Mouse (Mus musculus) megakaryocyte, embryonic 14.5 days (primary cell): ENCODE measurements around the gene Hcn2. TPM values are rescaled to one million over a fixed set of nuclear protein-coding genes. Genes with fewer than 3 reads are reported as not detected.
A peak's percentile ranks its signal among the peaks of the same experiment; 100 is the strongest.

Experiments
- H3K27me3 ChIP-seq: replicated peaks from 2 replicates; pipeline ENCODE3; 2012; ENCODE audit warnings: inconsistent platforms
- H3K36me3 ChIP-seq: replicated peaks from 2 replicates; pipeline ENCODE3; 2012; ENCODE audit warnings: low read length, inconsistent platforms, mixed read lengths
- H3K4me1 ChIP-seq: 2 replicates; pipeline ENCODE4 v1.6.1; 2012; ENCODE audit warnings: inconsistent platforms
- H3K4me3 ChIP-seq: replicated peaks from 2 replicates; pipeline ENCODE3; 2012; ENCODE audit warnings: moderate library complexity, mild to moderate bottlenecking, inconsistent platforms
- H3K9me3 ChIP-seq: 2 replicates; pipeline ENCODE4 v1.6.1; 2012; ENCODE audit warnings: inconsistent platforms
- FLI1 ChIP-seq: IDR thresholded peaks from 2 replicates; pipeline ENCODE4 v1.6.1; 2012; ENCODE audit warnings: low read length, inconsistent platforms, mixed read lengths
- GATA1 ChIP-seq: IDR thresholded peaks from 3 replicates; pipeline ENCODE4 v1.6.1; 2012; ENCODE audit warnings: mixed read lengths, low read length, inconsistent platforms, borderline replicate concordance
- polyA plus RNA-seq: library from polyadenylated mRNA; stranded (reverse); fragments of >175 nt; gene quantifications from 2 replicates; pipeline ENCODE4 v1.2.3, GENCODE M21; 2012; ENCODE audit warnings: low replicate concordance; ENCODE audit not compliant: insufficient read depth

Gene Hcn2
- polyA plus RNA-seq = 1.5 and 1.8 TPM in 2 replicates

GRCm38 (mm10) chr10:79716254-79716987 lies at the start of gene Hcn2:
TSS of gene Hcn2 (plus strand) at chr10:79716634.
- TF ChIP-seq FLI1 = no peak
- no peak for TF ChIP-seq GATA1
- peaks cover 73% of the 10 kb centered on the region for H3K27me3 ChIP-seq
- H3K4me3 ChIP-seq = peak within 1 kb of the TSS; percentile 90

GRCm38 (mm10) chr10:79668076-79668475 lies 48.4 kb upstream of the Hcn2 start:
- H3K4me3 ChIP-seq = no peak overlapping the region
- H3K27me3 ChIP-seq = peaks cover 12% of the 10 kb centered on the region
- H3K4me1 ChIP-seq = peaks cover 40% of the 10 kb centered on the region
- TF ChIP-seq GATA1 = no peak
- TF ChIP-seq FLI1 = no peak
- H3K9me3 ChIP-seq = no peaks in the 10 kb centered on the region
- H3K36me3 ChIP-seq = peaks cover 12% of the 10 kb centered on the region

More at GRCm38 (mm10) chr10:79716254-79716987, at the start of gene Hcn2:
- H3K9me3 ChIP-seq = 0 out of 2 replicates have a peak, but pooled peaks cover 3% of the 10 kb centered on the region
- peaks cover 8% of the 10 kb centered on the region for H3K36me3 ChIP-seq
- H3K4me1 ChIP-seq = peaks cover 44% of the 10 kb centered on the region

DNA sequence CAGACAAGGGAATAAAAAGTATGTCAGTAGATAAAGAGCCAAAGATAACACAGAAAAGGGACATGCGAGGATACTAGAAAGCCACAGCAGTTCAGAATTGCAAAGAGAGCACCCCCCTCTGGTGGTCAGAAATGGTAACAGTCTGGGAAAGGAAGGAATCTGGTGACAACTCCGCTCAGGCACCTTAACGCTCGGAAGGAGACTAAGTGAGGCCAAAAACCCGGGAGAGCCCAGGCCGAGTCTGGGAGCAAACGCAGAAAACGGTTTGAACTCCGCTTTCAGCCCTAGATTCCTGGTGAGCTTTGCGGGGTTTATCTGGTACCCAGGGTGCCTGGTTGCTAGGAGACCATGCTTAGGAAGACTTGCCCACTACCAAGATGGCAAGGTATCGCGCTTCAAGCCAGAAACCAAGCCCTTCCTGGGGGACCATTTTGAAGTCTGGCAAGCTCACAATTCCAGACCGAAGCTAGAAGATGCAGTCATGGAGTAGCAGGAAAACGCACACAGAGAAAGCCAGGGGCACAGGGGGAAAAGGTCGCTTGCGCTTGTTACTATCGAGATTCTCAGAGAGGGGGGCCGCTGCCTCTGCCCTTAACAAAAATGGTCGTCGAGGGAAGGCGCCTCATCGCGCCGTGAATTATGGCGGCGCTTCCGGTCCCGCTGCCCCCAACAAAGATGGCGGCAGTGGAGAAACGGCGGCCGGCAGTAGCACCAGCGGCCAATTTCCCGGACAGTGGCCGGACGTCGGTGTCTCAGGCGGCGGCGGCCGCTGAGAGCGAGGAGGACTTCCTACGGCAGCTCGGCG lies 47.5 kb upstream of the Hcn2 start, which contains the start of gene Tpgs1:
TSS of gene Tpgs1 (plus strand) at position 599 of the 805 bp plus-strand sequence.
- peaks cover 37% of the 10 kb centered on the region for H3K4me1 ChIP-seq
- H3K36me3 ChIP-seq = peaks cover 21% of the 10 kb centered on the region
- H3K27me3 ChIP-seq = peaks cover 12% of the 10 kb centered on the region
- no peak for TF ChIP-seq GATA1
- no peak; the same call in 1 of the 2 replicates for TF ChIP-seq FLI1
- peak within 1 kb of the TSS; percentile 98 for H3K4me3 ChIP-seq
- H3K9me3 ChIP-seq = no peaks in the 10 kb centered on the region

- TF ChIP-seq FLI1 (no peak), GATA1 (no peak)
- H3K4me1 ChIP-seq = peaks cover 34% of the 10 kb centered on the region
- peaks cover 12% of the 10 kb centered on the region for H3K27me3 ChIP-seq
- H3K4me3 ChIP-seq = peak overlapping the region; percentile 98
- H3K36me3 ChIP-seq = peaks cover 28% of the 10 kb centered on the region
- H3K9me3 ChIP-seq = no peaks in the 10 kb centered on the region
Observed at GRCm38 (mm10) chr10:79669576-79670057, 46.8 kb upstream of the Hcn2 start.

GRCm38 (mm10) chr10:79670071-79670888 lies 46.2 kb upstream of the Hcn2 start:
- Histone ChIP-seq H3K27me3 (peaks cover 6% of the 10 kb centered on the region), H3K36me3 (peaks cover 32% of the 10 kb centered on the region), H3K9me3 (no peaks in the 10 kb centered on the region), H3K4me1 (peaks cover 34% of the 10 kb centered on the region), H3K4me3 (peak overlapping the region; percentile 98)
- TF ChIP-seq FLI1 (no peak), GATA1 (no peak)

- Histone ChIP-seq H3K36me3 (peaks cover 45% of the 10 kb centered on the region), H3K4me1 (peaks cover 34% of the 10 kb centered on the region), H3K9me3 (no peaks in the 10 kb centered on the region), H3K4me3 (no peak overlapping the region), H3K27me3 (no peaks in the 10 kb centered on the region)
- no peak for TF ChIP-seq FLI1
- no peak for TF ChIP-seq GATA1
Observed at GRCm38 (mm10) chr10:79671396-79672087, 44.9 kb upstream of the Hcn2 start.

DNA sequence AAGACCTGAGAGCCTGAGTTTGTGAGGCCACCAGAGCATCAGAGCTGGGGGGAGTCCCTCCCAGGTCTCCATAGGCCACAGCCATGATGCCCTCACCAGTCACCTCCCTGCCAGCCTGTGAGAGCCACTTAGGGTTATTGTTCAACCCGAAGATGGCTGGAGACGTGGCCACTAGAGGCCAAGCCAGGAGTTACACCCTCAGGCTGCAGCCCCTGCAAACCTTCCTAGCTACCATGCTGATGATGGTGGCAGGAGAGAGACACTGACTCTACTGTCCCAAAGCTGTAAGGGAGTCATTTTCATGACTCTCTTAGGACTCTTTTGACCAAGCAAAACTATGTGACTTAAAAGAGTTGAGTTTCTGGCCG lies 44.4 kb upstream of the Hcn2 start:
- peaks cover 34% of the 10 kb centered on the region for H3K4me1 ChIP-seq
- TF ChIP-seq FLI1 = no peak
- no peak for TF ChIP-seq GATA1
- peaks cover 47% of the 10 kb centered on the region for H3K36me3 ChIP-seq
- no peak overlapping the region for H3K4me3 ChIP-seq
- H3K9me3 ChIP-seq = no peaks in the 10 kb centered on the region
- no peaks in the 10 kb centered on the region for H3K27me3 ChIP-seq

- Histone ChIP-seq H3K4me3 (no peak overlapping the region), H3K27me3 (no peaks in the 10 kb centered on the region), H3K9me3 (peaks cover under 1% of the 10 kb centered on the region), H3K36me3 (peaks cover 47% of the 10 kb centered on the region), H3K4me1 (peaks cover 34% of the 10 kb centered on the region)
- no peak for TF ChIP-seq GATA1
- no peak for TF ChIP-seq FLI1
Observed at GRCm38 (mm10) chr10:79673054-79673453, 43.4 kb upstream of the Hcn2 start.

- no peak for TF ChIP-seq GATA1
- TF ChIP-seq FLI1 = no peak
- H3K4me1 ChIP-seq = peaks cover 23% of the 10 kb centered on the region
- peaks cover 11% of the 10 kb centered on the region for H3K9me3 ChIP-seq
- H3K27me3 ChIP-seq = no peaks in the 10 kb centered on the region
- H3K4me3 ChIP-seq = no peak overlapping the region
- peaks cover 49% of the 10 kb centered on the region for H3K36me3 ChIP-seq
Observed at GRCm38 (mm10) chr10:79675346-79676035, 40.9 kb upstream of the Hcn2 start.
